8 mouse cellular contexts compared by ENCODE assay signal in genomic region chr12:13100505-13101354, GRCm38 (mm10).
DNase-seq lines count a peak whose midpoint lies in the region; ATAC-seq and TF ChIP-seq lines count a peak whose summit lies in the region.

No protein-coding gene starts in this region.

- H3K9ac ChIP-seq in embryonic facial prominence, embryonic 12.5 days, result no peak overlapping the region
- no peak overlapping the region for H3K9ac ChIP-seq in neural tube, embryonic 13.5 days

- intact Hi-C loops in gastrocnemius, adult 2 months (cut with DNase I), result no loop called here

- peak; percentile 35; the same call in 1 of the 2 replicates for ATAC-seq in embryonic facial prominence, embryonic 12.5 days (ENCODE audit: insufficient number of reproducible peaks, insufficient read depth, low FRiP score, low TSS enrichment)
- peak; percentile 61 for ATAC-seq in neural tube, embryonic 13.5 days (ENCODE audit: low read depth)

- peaks cover 8% of the 10 kb centered on the region; the same call in 1 of the 2 replicates for H3K4me1 ChIP-seq in embryonic facial prominence, embryonic 12.5 days
- H3K4me1 ChIP-seq in neural tube, embryonic 13.5 days (replicated peaks), result peaks cover 20% of the 10 kb centered on the region

- H3K4me2 ChIP-seq in embryonic facial prominence, embryonic 12.5 days (replicated peaks), result no peak overlapping the region
- no peak overlapping the region for H3K4me2 ChIP-seq in neural tube, embryonic 13.5 days

- H3K27ac ChIP-seq in embryonic facial prominence, embryonic 12.5 days, result no peak overlapping the region; the same call in 1 of the 2 replicates
- peak overlapping the region; percentile 42; the same call in 1 of the 2 replicates for H3K27ac ChIP-seq in neural tube, embryonic 13.5 days (replicated peaks)
- no peak overlapping the region for H3K27ac ChIP-seq in gastrocnemius, adult 2 months

- no peak overlapping the region for H3K4me3 ChIP-seq in embryonic facial prominence, embryonic 12.5 days
- H3K4me3 ChIP-seq in neural tube, embryonic 13.5 days, result no peak overlapping the region
- no peak overlapping the region for H3K4me3 ChIP-seq in gastrocnemius, adult 2 months

- TF ChIP-seq CTCF in gastrocnemius, adult 2 months (IDR thresholded peaks at IDR 0.05), result no peak

- H3K9me3 ChIP-seq in embryonic facial prominence, embryonic 12.5 days, result no peaks in the 10 kb centered on the region
- H3K9me3 ChIP-seq in neural tube, embryonic 13.5 days, result no peaks in the 10 kb centered on the region

- WGBS in embryonic facial prominence, embryonic 12.5 days, result 33% methylated on average over 12 of the region's 12 CpGs
- WGBS in neural tube, embryonic 13.5 days, result 12% methylated on average over 12 of the region's 12 CpGs

- DNase-seq in ovary, adult 18-20 months (ENCODE audit: low spot score), result peak; percentile 57
- no peak for DNase-seq in ovary, postnatal 14 days (ENCODE audit: low spot score)
- DNase-seq in kidney, postnatal 4 days, result peak; percentile 28 to 33
- no peak for DNase-seq in gastrocnemius, adult 2 months
- no peak for DNase-seq in thymus, postnatal 4 days
- DNase-seq in testis, postnatal 10 days (ENCODE audit: low spot score), result no peak

- H3K36me3 ChIP-seq in embryonic facial prominence, embryonic 12.5 days, result no peaks in the 10 kb centered on the region
- no peaks in the 10 kb centered on the region for H3K36me3 ChIP-seq in neural tube, embryonic 13.5 days

- no peaks in the 10 kb centered on the region for H3K27me3 ChIP-seq in embryonic facial prominence, embryonic 12.5 days
- no peaks in the 10 kb centered on the region for H3K27me3 ChIP-seq in neural tube, embryonic 13.5 days

Comparison
In these comparisons a context has a peak if more than half of its experiments do, and no peak if none do; other contexts are left out.
1. DNase-seq: peak in ovary, adult 18-20 months (single experiment) and kidney, postnatal 4 days (2 of 2); none in ovary, postnatal 14 days (single experiment), gastrocnemius, adult 2 months (single experiment), thymus, postnatal 4 days (single experiment) and testis, postnatal 10 days (single experiment).